Mouse (Mus musculus): Measurements from ENCODE around the gene Slc2a13. TPM values are rescaled to one million over a fixed set of nuclear protein-coding genes. Genes with fewer than 3 reads are reported as not detected.

The Slc2a13 gene
- polyA plus RNA-seq, 1 experiment from 2014 or later = 2.3 TPM

DNA sequence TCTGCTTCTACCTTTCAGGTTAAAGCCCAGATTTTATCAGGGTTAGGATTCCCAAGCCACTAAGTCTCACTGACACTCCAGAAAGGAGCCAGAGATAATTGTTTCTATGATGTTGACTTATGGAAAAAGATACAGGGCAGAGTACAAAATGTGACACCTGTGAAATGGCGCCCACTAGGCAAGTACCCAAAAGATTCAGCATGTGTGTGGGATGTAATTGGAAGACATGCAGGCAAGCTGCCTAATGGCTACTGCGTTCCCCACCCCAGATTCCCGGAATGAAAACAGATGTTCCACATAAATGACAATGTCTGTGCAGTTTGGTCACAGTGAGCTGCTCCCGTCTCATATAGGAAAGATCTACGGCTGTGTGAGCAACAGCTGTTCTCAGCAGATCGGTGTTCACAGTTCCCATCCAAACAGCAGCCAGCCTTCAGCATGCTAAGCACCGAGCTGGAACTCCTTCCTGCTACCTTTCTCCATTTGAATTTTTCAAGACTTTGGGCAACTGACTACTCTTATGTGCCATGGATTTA is 201.1 kb downstream of the Slc2a13 start:
- H3K27ac ChIP-seq (replicated peaks) = peak overlapping the region; percentile 78
- H3K4me3 ChIP-seq = no peak overlapping the region
- no peaks in the 10 kb centered on the region for H3K36me3 ChIP-seq
- no peak overlapping the region for H3K9ac ChIP-seq (replicated peaks)
- peaks cover 53% of the 10 kb centered on the region for H3K4me1 ChIP-seq
- H3K4me2 ChIP-seq (replicated peaks) = no peak overlapping the region
- WGBS = 55% methylated on average over 7 of the region's 7 CpGs
- H3K9me3 ChIP-seq = no peaks in the 10 kb centered on the region
- no peaks in the 10 kb centered on the region for H3K27me3 ChIP-seq
- ATAC-seq (replicated peaks) = no peak

DNA sequence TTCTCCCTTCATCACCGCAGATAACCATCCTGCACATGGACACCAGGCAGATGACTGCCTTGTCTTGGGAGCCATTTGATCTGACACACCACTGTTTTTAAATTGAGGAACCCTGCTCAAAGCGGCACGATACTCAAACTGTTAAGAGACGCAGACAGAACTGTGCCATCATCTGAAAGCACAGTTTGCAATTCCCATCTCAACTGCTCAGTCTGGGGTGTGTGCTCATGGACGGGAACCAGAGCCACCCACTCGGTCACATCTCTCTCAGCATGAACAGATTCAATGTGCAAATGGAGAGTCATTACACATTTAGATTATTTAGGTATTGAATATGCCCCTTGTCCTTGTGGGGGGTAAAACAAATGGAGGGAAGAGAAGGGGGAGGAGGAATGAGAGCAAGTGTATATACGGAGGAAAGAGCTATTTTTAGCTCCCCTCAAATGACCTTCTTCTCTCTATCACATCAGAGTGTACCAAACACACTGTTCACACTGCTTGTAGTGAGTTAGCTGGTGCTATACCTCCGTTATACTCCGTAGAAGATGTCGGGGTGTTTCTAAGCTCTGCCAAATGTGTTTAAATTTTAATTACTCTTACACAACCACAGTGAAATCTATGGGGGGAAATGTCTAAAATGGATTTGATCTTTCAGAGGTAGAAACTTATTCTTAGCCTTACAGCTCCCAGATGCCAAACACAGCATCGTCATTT is 203.2 kb downstream of the Slc2a13 start:
- ATAC-seq (replicated peaks) = no peak
- WGBS = 63% methylated on average over 11 of the region's 11 CpGs
- Histone ChIP-seq H3K27ac (replicated peaks) (no peak overlapping the region), H3K4me2 (replicated peaks) (no peak overlapping the region), H3K4me3 (no peak overlapping the region), H3K9me3 (no peaks in the 10 kb centered on the region), H3K4me1 (peaks cover 43% of the 10 kb centered on the region), H3K9ac (replicated peaks) (no peak overlapping the region; the same call in 1 of the 2 replicates), H3K36me3 (no peaks in the 10 kb centered on the region), H3K27me3 (no peaks in the 10 kb centered on the region)

DNA sequence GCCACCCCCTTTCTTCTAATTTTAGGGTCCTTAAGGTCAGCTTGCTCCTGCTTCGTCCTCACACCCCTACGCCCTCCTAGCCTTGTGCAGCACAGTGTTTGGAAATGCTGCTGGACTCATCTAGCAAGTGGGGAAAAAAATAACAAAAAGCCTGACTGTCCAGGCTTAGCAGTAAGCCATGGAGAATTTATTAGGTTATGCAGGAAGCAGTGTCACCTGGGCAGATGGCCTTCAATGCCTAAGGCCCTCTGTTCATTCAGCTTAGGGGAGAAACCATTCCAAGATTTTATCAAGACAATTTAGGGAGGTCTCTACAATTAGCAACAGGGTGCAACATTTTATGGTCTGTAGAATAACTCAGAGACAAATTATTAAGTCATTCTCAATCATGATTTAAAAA is 212.6 kb downstream of the Slc2a13 start:
- Histone ChIP-seq H3K27ac (replicated peaks) (no peak overlapping the region), H3K9me3 (no peaks in the 10 kb centered on the region), H3K9ac (replicated peaks) (no peak overlapping the region), H3K4me3 (no peak overlapping the region), H3K36me3 (no peaks in the 10 kb centered on the region), H3K4me2 (replicated peaks) (no peak overlapping the region), H3K27me3 (no peaks in the 10 kb centered on the region), H3K4me1 (0 out of 2 replicates have a peak, but pooled peaks cover 5% of the 10 kb centered on the region)
- WGBS = 89% methylated on average over 2 of the region's 2 CpGs
- no peak for ATAC-seq (replicated peaks)

DNA sequence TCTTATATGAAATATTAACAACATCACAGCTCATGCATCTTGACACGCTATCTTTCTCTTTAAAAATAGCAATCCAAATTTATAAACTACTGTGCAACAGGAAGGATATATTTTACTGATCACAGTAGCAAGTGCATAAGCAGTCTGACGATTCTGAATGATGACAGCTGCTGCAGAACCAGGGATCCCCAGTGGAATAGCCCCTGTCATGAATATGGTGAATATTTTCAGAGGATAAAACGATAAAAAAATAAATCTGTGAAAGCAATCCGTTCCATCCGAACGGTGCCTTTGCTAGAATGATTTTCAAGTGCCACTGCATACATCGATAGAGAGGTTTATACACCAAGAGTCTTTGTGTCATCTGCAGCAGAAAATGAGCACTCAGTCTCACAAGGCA is 222.1 kb downstream of the Slc2a13 start:
- H3K27ac ChIP-seq (replicated peaks) = no peak overlapping the region
- no peaks in the 10 kb centered on the region for H3K9me3 ChIP-seq
- H3K4me2 ChIP-seq (replicated peaks) = no peak overlapping the region
- H3K27me3 ChIP-seq = no peaks in the 10 kb centered on the region
- ATAC-seq (replicated peaks) = no peak
- H3K9ac ChIP-seq (replicated peaks) = no peak overlapping the region
- no peaks in the 10 kb centered on the region for H3K4me1 ChIP-seq
- WGBS = 72% methylated on average over 7 of the region's 7 CpGs
- no peak overlapping the region for H3K4me3 ChIP-seq
- H3K36me3 ChIP-seq = no peaks in the 10 kb centered on the region

DNA sequence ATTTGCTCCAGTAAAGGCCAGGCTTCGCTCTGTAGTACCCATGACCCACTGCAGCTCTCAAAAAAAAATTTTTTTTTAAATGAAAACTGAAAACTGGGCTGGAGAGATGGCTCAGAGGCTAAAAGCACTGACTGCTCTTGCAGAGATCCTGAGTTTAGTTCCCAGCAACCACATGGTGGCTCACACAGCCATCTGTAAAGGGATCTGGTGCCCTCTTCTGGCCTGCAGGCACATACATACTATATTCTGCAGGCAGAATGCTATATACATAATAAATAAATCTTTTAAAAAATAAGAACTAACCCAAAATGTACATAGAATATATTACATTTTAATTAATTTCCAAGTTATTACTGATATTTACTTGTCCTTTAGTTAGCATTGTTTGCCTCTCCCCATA is 234.7 kb downstream of the Slc2a13 start:
- Histone ChIP-seq H3K4me3 (no peak overlapping the region), H3K27me3 (no peaks in the 10 kb centered on the region), H3K36me3 (no peaks in the 10 kb centered on the region), H3K4me2 (replicated peaks) (no peak overlapping the region), H3K9me3 (no peaks in the 10 kb centered on the region), H3K9ac (replicated peaks) (no peak overlapping the region), H3K27ac (replicated peaks) (no peak overlapping the region), H3K4me1 (no peaks in the 10 kb centered on the region)
- 94% methylated on average over 1 of the region's 1 CpGs for WGBS
- ATAC-seq (replicated peaks) = no peak

DNA sequence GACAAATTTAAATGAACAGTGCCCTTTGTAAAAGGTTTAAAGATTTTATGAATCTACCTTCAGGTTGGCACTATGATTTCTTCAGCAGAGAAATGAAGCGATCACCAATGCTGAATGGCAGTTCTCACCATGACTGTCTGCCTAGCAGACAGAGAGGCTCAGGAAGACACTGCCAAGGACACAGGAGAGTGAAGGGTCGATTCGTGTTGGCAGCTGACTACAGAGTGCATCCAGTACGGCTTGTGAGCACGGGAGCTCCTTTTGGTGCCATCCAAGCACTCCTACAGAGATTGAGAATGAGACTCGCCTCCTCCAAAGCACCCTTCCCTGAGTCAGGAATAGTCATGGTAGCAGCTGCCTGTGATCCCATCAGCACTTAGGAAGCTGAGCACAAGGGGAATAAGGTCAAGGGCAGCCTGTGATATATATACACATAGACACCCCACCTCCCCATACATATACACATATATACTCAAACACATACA is 238.6 kb downstream of the Slc2a13 start:
- Histone ChIP-seq H3K27ac (replicated peaks) (no peak overlapping the region), H3K36me3 (no peaks in the 10 kb centered on the region), H3K27me3 (no peaks in the 10 kb centered on the region), H3K9ac (replicated peaks) (no peak overlapping the region), H3K4me2 (replicated peaks) (no peak overlapping the region), H3K9me3 (no peaks in the 10 kb centered on the region), H3K4me1 (no peaks in the 10 kb centered on the region), H3K4me3 (no peak overlapping the region)
- WGBS = 87% methylated on average over 6 of the region's 6 CpGs
- no peak for ATAC-seq (replicated peaks)

DNA sequence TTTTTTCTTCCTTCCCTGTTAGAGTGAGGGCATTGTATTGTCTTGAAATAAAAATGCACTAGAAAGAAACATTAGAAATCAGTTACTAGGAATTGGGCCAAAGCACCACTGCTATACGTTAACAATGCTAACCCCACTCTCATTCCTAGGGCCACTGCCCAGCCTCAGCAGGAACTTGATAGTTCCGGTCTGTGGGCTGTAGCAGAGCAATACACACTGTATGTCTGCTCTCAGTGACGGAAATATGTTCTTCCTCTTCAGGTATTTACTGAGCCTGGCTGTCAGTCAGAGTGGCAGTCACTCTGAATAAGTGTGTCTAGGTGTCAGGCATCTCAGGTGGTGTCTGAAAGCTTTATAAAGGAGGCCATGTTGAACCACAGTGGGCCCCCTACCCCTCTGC is 245.3 kb downstream of the Slc2a13 start:
- Histone ChIP-seq H3K27ac (replicated peaks) (no peak overlapping the region), H3K9me3 (no peaks in the 10 kb centered on the region), H3K36me3 (no peaks in the 10 kb centered on the region), H3K4me1 (no peaks in the 10 kb centered on the region), H3K27me3 (no peaks in the 10 kb centered on the region), H3K9ac (replicated peaks) (no peak overlapping the region), H3K4me3 (no peak overlapping the region), H3K4me2 (replicated peaks) (no peak overlapping the region)
- no peak for ATAC-seq (replicated peaks)
- 67% methylated on average over 3 of the region's 3 CpGs for WGBS

DNA sequence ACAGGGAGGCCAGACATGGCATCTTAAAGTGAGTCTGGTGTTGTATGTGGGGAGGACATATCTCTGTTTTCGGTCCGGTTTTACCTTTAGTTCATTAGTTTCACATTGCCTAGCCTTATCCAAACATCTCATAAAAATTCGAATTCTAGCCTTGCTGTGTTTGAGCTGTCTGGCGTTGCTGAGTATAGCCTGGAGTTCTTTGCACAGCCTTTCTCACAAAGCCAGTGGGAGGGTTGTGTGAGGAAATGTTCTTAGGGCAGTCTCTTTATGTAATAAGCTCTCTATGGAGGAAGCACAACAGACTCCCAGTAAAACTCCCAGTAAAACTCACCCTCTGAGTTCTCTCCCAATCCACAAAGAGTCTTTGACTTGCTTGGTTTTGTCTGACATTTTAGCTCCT is 246.0 kb downstream of the Slc2a13 start:
- Histone ChIP-seq H3K27ac (replicated peaks) (no peak overlapping the region), H3K36me3 (no peaks in the 10 kb centered on the region), H3K4me3 (no peak overlapping the region), H3K9me3 (no peaks in the 10 kb centered on the region), H3K4me2 (replicated peaks) (no peak overlapping the region), H3K9ac (replicated peaks) (no peak overlapping the region), H3K4me1 (no peaks in the 10 kb centered on the region), H3K27me3 (no peaks in the 10 kb centered on the region)
- WGBS = 74% methylated on average over 4 of the region's 4 CpGs
- ATAC-seq (replicated peaks) = no peak

DNA sequence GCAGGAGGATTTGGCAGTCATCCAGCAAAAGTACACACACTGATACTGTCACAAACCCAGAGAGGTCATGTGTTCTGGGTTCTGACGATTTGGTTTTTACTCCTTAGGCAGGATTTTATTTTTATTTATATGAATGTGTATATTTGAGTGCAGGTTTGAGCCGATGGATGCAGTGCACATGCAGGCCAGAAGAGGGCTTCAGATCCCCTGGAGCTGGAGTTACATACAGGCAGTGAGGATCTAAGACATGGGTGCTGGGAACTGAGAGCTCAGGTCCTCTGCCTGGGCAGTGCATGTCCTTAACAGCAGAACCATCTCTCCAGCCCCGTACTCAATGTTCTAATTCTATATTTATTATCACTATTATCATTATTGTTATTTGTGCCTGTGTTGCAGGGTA is 253.7 kb downstream of the Slc2a13 start:
- ATAC-seq (replicated peaks) = no peak
- peaks cover 14% of the 10 kb centered on the region; the same call in 1 of the 2 replicates for H3K4me1 ChIP-seq
- H3K9ac ChIP-seq (replicated peaks) = no peak overlapping the region
- H3K36me3 ChIP-seq = no peaks in the 10 kb centered on the region
- no peaks in the 10 kb centered on the region for H3K27me3 ChIP-seq
- 67% methylated on average over 3 of the region's 3 CpGs for WGBS
- H3K4me2 ChIP-seq (replicated peaks) = no peak overlapping the region
- H3K27ac ChIP-seq (replicated peaks) = no peak overlapping the region
- no peaks in the 10 kb centered on the region for H3K9me3 ChIP-seq
- no peak overlapping the region for H3K4me3 ChIP-seq

DNA sequence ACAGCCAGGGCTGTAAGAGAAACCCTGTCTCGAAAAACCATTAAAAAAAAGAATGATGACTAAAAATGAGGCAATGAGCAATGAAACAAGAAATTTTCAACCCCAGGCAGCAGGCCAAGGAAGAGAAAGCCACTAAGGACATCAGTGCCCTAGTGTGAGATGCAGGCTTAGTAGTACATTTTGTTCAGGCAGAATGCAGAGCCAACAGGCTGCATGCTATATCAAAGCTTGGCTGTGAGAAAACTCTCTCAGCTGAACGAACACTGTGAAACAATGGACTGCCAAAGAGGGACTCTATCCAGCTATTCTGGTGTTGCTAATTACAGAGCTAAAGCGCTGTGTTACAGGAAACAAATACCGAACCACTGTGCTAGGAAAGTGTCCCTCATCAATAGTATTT is 256.1 kb downstream of the Slc2a13 start:
- Histone ChIP-seq H3K27ac (replicated peaks) (no peak overlapping the region), H3K4me3 (no peak overlapping the region), H3K9ac (replicated peaks) (no peak overlapping the region), H3K27me3 (no peaks in the 10 kb centered on the region), H3K9me3 (no peaks in the 10 kb centered on the region), H3K36me3 (no peaks in the 10 kb centered on the region), H3K4me1 (peaks cover 17% of the 10 kb centered on the region), H3K4me2 (replicated peaks) (no peak overlapping the region)
- 21% methylated on average over 4 of the region's 4 CpGs for WGBS
- ATAC-seq (replicated peaks) = peak; percentile 47; the same call in 1 of the 2 replicates

DNA sequence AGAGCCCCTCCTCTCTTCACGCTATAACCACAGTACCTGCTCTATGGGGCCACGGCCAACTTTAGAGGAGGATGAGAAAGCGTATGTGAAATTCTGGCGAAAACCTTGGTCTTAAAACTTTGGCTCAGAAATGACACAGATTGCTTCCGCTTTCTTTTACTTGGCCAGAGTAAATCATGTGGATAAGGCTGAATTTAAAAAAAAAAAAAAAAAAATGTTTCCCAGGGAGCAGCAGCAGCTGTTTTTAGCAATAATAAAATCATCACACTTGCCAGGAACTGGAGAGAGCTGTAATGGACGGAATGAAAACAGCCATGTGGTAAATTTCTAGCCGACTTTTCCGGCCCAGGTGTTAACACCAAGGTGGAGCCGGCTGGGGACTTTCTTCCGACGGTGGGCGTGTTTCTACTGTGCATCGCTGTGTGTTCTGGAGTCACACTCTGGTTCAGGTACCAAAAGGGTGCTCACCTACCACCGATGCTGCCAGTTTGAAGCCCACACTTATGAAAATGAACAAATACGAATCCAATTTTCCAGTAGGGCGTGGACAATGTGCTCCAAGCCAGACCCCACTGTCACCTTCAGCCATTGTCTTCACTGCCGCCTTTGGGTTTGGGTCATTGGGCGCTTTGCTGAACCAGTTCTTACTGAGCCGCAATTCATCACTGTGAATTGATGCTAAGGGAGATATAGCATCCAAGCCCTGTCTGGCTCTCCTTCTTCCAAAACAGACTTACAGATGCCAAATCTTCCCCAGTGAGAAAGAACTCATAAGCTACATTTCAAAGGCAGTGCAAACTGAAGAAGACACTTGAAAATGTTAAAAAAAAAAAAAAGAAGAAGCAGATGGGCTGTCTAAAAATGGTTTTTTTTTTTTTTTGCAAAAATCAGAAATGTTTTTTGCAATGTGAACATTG is 258.4 kb downstream of the Slc2a13 start:
- peak; percentile 57 for ATAC-seq (replicated peaks)
- no peak overlapping the region for H3K9ac ChIP-seq (replicated peaks)
- no peaks in the 10 kb centered on the region for H3K36me3 ChIP-seq
- H3K9me3 ChIP-seq = no peaks in the 10 kb centered on the region
- WGBS = 55% methylated on average over 19 of the region's 19 CpGs
- H3K27me3 ChIP-seq = no peaks in the 10 kb centered on the region
- H3K27ac ChIP-seq (replicated peaks) = peak overlapping the region; percentile 20
- H3K4me1 ChIP-seq = peaks cover 17% of the 10 kb centered on the region
- H3K4me2 ChIP-seq (replicated peaks) = no peak overlapping the region
- no peak overlapping the region for H3K4me3 ChIP-seq

DNA sequence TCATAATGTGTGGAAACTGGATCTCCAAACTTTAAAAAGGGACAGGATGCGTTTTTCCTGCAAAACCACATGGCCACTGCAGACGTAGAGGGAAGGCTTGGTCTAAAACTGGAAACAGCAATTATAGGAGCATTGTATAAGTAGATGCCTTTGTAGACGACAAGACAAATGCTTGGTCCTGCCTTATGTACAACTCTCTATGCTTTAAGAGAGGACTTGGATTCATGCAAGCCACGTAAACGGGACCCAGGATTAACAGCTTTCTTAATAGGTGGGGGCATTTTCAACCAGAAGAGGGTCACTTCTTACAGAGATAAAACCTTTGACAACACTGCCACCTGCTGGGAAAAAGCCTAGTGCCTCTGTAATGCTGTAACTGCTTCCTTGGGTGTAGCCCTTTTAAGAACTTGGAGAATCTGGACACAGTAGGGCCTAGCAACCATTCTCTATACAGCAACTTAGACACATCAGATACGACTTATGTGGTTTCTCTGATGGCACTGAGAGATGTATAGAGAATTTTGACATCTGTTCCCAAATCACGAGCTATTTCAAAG is 268.7 kb downstream of the Slc2a13 start:
- Histone ChIP-seq H3K9me3 (no peaks in the 10 kb centered on the region), H3K4me2 (replicated peaks) (no peak overlapping the region), H3K36me3 (no peaks in the 10 kb centered on the region), H3K9ac (replicated peaks) (no peak overlapping the region), H3K27me3 (no peaks in the 10 kb centered on the region), H3K4me1 (no peaks in the 10 kb centered on the region), H3K27ac (replicated peaks) (no peak overlapping the region), H3K4me3 (no peak overlapping the region)
- peak; percentile 60; the same call in 1 of the 2 replicates for ATAC-seq (replicated peaks)
- WGBS = 38% methylated on average over 7 of the region's 7 CpGs

All from forebrain, embryonic 15.5 days (tissue).